Mouse (Mus musculus) heart, embryonic 13.5 days (tissue): ENCODE measurements around the gene Tspyl3. TPM values are rescaled to one million over a fixed set of nuclear protein-coding genes. Genes with fewer than 3 reads are reported as not detected.
A peak's percentile ranks its signal among the peaks of the same experiment; 100 is the strongest.

Experiments used
- ATAC-seq: fragments of 200-750 bp; cut with Nextera tagmentation; 2 replicates; pipeline ENCODE4 v1.8.0; 2017; ENCODE audit warnings: moderate TSS enrichment; ENCODE audit not compliant: insufficient number of reproducible peaks, low FRiP score, low TSS enrichment; ENCODE audit errors: extremely low read depth
- H3K27ac ChIP-seq: fragments of 300-500 bp; sonication (generic); replicated peaks from 2 replicates; pipeline ENCODE4 v1.5.1; 2015; ENCODE audit warnings: moderate library complexity, mild to moderate bottlenecking, inconsistent platforms
- H3K27me3 ChIP-seq: fragments of 300-500 bp; sonication (generic); replicated peaks from 2 replicates; pipeline ENCODE4 v1.6.1; 2015; ENCODE audit warnings: mild to moderate bottlenecking, inconsistent platforms
- H3K36me3 ChIP-seq: fragments of 300-500 bp; sonication (generic); 2 replicates; pipeline ENCODE4 v1.6.1; 2015; ENCODE audit warnings: mild to moderate bottlenecking, inconsistent platforms
- H3K4me1 ChIP-seq: fragments of 300-500 bp; sonication (generic); 2 replicates; pipeline ENCODE4 v1.6.1; 2015; ENCODE audit warnings: inconsistent platforms
- H3K4me2 ChIP-seq: fragments of 300-500 bp; sonication (generic); 2 replicates; pipeline ENCODE4 v1.6.1; 2015; ENCODE audit warnings: inconsistent platforms, mild to moderate bottlenecking, moderate library complexity
- H3K4me3 ChIP-seq: fragments of 300-500 bp; sonication (generic); 2 replicates; pipeline ENCODE4 v1.5.1; 2015; ENCODE audit warnings: moderate library complexity, mild to moderate bottlenecking, inconsistent platforms
- H3K9ac ChIP-seq: fragments of 300-500 bp; sonication (generic); 2 replicates; pipeline ENCODE4 v1.6.1; 2015; ENCODE audit warnings: inconsistent platforms, mild to moderate bottlenecking, moderate library complexity
- H3K9me3 ChIP-seq: fragments of 300-500 bp; sonication (generic); 2 replicates; pipeline ENCODE4 v1.6.1; 2016; ENCODE audit warnings: inconsistent platforms
- WGBS: fragments of 180-500 bp; shearing (Covaris S2); methylation state at CpG from one replicate; pipeline ENCODE4 v1.1.7; 2015; ENCODE audit warnings: mixed read lengths; 5-methylcytosine and 5-hydroxymethylcytosine counted together
- polyA plus RNA-seq: library from polyadenylated mRNA; unstranded; fragments of >200 nt; fragmentation: Nextera tagmentation; extraction: Ambion mirVana; gene quantifications from 2 replicates; pipeline ENCODE4 v1.2.1, GENCODE M21; 2015

Tspyl3 gene
- polyA plus RNA-seq, 1 experiment from 2014 or later: 7.3 TPM

DNA sequence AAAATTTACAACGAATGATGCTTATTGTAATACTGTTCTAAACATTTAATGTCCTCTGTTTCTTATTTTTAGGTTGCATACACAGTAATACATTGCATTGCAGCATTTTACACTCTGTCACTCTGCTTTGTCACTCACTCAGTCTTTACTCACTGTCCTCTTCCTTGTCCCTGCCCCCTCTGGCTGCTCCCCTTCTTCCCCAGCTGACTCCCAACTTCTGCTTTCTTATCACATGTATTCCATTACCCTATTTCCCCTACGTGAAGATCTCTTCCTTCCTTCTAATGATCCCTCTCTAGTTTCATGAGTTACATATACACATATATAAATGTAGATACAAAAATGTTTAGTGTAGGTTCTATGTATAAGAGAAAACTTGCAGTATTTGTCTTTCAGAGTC is 26.1 kb downstream of the Tspyl3 start:
- Histone ChIP-seq H3K36me3 (peaks cover 92% of the 10 kb centered on the region), H3K4me3 (no peak overlapping the region), H3K4me2 (no peak overlapping the region), H3K4me1 (peaks cover 17% of the 10 kb centered on the region), H3K27me3 (no peaks in the 10 kb centered on the region), H3K9ac (no peak overlapping the region), H3K27ac (no peak overlapping the region), H3K9me3 (no peaks in the 10 kb centered on the region)
- WGBS: 68% methylated on average over 2 of the region's 2 CpGs
- no peak for ATAC-seq

DNA sequence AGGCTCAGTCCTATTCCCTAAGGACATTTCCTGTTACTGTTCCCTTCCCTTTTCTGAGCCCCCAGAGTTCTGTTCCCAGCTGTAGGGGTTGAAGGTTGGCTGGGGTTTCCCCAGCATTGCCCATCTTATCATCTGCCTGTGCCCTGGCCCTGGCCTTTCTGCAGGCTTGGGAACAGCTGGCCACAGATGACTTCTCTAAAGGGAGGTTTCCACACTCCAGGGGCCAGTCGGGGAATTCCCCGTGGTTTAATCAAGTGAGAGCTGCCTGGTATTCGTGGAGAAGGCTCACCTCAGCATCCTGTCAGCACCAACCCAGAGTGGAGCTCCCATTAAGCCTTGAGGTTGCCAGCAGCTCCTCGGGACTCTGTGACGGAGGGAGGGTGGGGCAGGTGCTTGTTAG is 26.8 kb downstream of the Tspyl3 start:
- Histone ChIP-seq H3K4me3 (no peak overlapping the region), H3K27ac (peak overlapping the region; percentile 56), H3K4me2 (no peak overlapping the region), H3K36me3 (peaks cover 92% of the 10 kb centered on the region), H3K9me3 (no peaks in the 10 kb centered on the region), H3K9ac (peak overlapping the region; percentile 50), H3K27me3 (no peaks in the 10 kb centered on the region), H3K4me1 (peaks cover 17% of the 10 kb centered on the region)
- ATAC-seq: no peak
- WGBS: 25% methylated on average over 5 of the region's 5 CpGs

DNA sequence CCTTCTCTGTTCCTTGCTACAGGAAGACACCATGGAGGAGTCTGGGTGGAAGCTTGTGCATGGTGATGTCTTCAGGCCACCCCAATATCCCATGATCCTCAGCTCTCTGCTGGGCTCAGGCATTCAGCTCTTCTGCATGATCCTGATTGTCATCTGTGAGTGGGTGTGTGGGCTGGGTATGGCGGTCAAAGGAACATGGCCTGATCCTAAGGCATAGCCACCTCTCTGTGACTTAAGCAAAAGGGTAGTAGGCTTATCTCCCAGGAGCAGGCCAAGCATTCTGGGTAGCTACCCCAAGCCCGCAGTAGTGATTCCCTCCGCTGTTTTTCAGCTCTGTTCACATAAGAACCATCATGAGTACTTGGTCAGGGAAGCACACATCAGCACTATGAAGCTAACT is 31.0 kb downstream of the Tspyl3 start:
- H3K4me1 ChIP-seq: peaks cover 17% of the 10 kb centered on the region
- no peaks in the 10 kb centered on the region for H3K27me3 ChIP-seq
- H3K36me3 ChIP-seq: peaks cover 97% of the 10 kb centered on the region
- H3K9ac ChIP-seq: no peak overlapping the region
- no peak for ATAC-seq
- no peak overlapping the region for H3K4me2 ChIP-seq
- H3K9me3 ChIP-seq: no peaks in the 10 kb centered on the region
- WGBS: 84% methylated on average over 3 of the region's 3 CpGs
- H3K4me3 ChIP-seq: no peak overlapping the region
- no peak overlapping the region for H3K27ac ChIP-seq

DNA sequence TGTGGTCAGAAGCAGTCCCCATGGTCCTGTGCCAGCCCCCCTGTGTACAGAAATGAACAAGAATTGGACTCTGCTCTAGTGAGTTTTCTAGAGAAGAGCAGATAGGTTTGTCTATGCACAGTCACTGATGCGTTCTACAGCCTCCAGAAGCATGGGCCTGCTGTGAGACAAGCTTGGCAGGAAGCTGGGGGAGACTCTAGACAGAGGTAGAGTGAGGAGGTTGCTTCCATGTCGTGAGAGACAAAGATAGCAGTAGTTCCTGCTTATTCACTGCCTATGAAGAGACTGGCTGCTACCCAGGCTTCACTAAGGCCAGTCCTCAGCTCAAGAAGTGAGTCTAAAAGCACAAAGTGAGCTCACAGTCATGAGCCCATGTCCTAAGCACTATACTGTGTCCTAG is 34.0 kb downstream of the Tspyl3 start:
- 72% methylated on average over 2 of the region's 2 CpGs for WGBS
- no peak for ATAC-seq
- no peak overlapping the region for H3K27ac ChIP-seq

DNA sequence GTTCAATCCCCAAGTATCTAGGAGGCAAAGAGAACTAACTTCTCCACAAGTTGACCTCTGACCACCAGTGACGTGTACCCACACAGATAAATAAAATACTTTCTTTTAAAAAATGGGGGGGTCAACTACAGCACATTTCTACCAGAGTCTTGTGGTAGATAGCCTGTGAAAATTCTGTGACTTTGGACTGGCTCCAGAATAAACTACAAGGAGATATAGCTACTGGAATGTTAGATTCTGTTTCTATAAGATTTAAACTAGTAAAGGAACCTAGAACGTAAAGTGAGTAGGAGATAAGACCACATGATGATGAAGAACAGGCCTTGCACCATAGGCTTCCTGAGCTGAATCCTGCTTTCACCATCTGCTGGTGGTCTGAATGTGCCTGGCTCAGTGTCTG is 37.4 kb downstream of the Tspyl3 start:
- Histone ChIP-seq H3K4me1 (peaks cover 34% of the 10 kb centered on the region), H3K4me3 (no peak overlapping the region), H3K9me3 (no peaks in the 10 kb centered on the region), H3K4me2 (no peak overlapping the region), H3K36me3 (peaks cover 99% of the 10 kb centered on the region), H3K9ac (no peak overlapping the region), H3K27me3 (no peaks in the 10 kb centered on the region), H3K27ac (no peak overlapping the region)
- no peak for ATAC-seq
- WGBS: 55% methylated on average over 2 of the region's 2 CpGs

More for the DNA sequence above, 34.0 kb downstream of the Tspyl3 start:
- no peak overlapping the region for H3K4me2 ChIP-seq
- no peak overlapping the region for H3K9ac ChIP-seq
- peaks cover 100% of the 10 kb centered on the region for H3K36me3 ChIP-seq
- H3K4me3 ChIP-seq: no peak overlapping the region
- no peaks in the 10 kb centered on the region for H3K9me3 ChIP-seq
- no peaks in the 10 kb centered on the region for H3K27me3 ChIP-seq
- H3K4me1 ChIP-seq: peaks cover 20% of the 10 kb centered on the region

DNA sequence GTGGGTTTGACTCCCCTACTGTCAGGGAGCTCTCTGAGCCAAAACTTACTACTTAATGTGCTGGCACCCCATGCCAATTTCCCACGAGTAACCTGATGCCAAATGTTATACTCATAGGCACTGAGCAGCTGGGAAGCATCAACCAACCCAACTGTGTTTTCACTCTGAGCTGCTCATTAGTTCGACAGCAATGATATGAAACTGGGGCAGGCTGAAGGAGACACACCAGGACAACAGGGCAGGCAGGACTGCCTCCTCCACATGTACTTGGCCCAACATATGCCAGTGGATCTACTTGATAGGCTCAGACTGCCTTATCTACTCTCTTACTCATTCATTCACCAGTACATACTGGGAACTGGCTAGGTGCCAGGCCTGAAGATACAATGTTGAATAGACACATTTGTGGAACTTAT is 39.1 kb downstream of the Tspyl3 start:
- Histone ChIP-seq H3K27ac (peak overlapping the region; percentile 48), H3K27me3 (no peaks in the 10 kb centered on the region), H3K9me3 (no peaks in the 10 kb centered on the region), H3K36me3 (peaks cover 99% of the 10 kb centered on the region), H3K4me2 (no peak overlapping the region), H3K4me3 (no peak overlapping the region), H3K4me1 (peaks cover 34% of the 10 kb centered on the region), H3K9ac (no peak overlapping the region)
- 39% methylated on average over 2 of the region's 2 CpGs for WGBS
- 0 out of 2 replicates have a peak, but pooled peaks have one; percentile 44 for ATAC-seq

DNA sequence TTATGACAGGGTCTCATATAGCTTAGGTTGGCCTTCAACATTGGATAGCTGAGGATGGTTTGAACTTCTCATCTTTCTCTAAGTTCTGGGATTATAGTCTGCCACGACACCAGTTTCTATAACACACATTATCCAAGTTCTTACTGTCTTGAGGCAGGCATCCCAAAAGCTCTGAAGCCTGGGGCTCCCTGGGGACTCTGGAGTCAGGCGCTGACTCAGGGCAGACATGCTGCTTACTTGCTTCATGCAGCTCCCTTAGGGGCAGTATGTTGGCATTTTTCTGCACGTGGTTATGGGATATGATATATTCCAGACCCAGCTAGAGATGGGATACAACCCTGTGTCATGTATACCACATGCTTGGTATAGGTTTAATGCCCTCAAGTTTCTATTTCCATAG is 45.3 kb downstream of the Tspyl3 start:
- no peak overlapping the region for H3K4me3 ChIP-seq
- H3K27me3 ChIP-seq: no peaks in the 10 kb centered on the region
- peaks cover 17% of the 10 kb centered on the region for H3K4me1 ChIP-seq
- H3K36me3 ChIP-seq: peaks cover 60% of the 10 kb centered on the region
- no peak overlapping the region for H3K9ac ChIP-seq
- WGBS: 82% methylated on average over 3 of the region's 3 CpGs
- no peak for ATAC-seq
- H3K4me2 ChIP-seq: no peak overlapping the region
- H3K27ac ChIP-seq: no peak overlapping the region
- H3K9me3 ChIP-seq: no peaks in the 10 kb centered on the region

DNA sequence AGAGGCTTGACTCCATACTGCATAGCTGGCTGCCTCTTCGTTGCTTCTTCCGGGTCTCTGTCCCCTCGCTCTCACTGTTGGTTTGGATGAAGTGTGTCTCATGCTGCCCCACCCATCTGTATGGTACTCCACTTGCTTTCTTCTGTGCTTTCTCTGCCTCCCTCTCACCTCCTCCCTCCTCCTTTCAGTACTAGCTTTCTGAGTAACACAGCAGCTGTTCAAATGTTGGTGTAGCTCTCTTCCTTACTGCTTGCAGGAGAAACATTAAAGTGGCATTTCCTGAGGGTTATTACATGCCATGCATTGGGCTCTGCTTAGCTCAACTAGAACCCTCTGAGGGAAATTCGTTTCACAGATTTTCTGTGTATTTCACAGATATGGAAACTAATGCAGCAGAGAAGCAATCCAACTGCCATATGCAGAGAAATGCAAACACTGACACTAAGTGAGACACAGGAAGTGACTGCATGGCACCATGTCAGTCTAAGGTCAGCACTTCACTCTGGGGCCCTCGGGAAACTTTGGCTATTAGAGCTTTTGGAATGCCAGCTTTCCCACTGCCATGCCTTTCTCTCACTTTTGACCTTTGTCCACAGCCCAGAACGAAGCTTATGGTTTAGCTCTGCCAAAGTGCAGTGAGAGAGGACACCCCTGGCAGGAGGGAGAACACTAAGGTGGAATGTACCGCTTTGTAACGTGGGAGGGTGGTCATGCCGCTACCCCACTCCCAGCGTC is 45.9 kb downstream of the Tspyl3 start:
- Histone ChIP-seq H3K27ac (no peak overlapping the region), H3K4me2 (no peak overlapping the region), H3K4me3 (no peak overlapping the region), H3K9ac (no peak overlapping the region), H3K27me3 (no peaks in the 10 kb centered on the region), H3K36me3 (peaks cover 60% of the 10 kb centered on the region), H3K4me1 (peaks cover 15% of the 10 kb centered on the region), H3K9me3 (no peaks in the 10 kb centered on the region)
- 76% methylated on average over 10 of the region's 10 CpGs for WGBS
- ATAC-seq: no peak

DNA sequence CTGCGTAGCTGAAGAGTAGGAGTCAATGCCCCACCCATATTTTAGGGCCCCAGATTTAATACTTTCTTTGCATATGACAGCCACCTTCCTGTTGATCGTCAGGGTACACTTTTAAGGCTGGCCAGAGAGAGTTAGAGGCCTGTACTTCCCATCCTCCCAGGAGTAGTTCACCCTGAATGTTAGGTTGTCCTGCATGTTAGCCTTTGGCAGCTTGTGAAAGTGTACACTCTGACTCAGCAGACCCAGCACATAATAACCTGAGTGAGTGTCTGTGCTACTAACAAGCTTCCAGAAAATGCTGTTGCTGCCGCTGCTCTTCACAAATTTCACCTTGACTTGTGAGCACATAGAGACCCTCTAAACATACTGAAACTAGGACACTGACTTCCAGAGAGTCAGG is 48.1 kb downstream of the Tspyl3 start:
- H3K4me2 ChIP-seq: no peak overlapping the region
- no peak for ATAC-seq
- H3K9ac ChIP-seq: no peak overlapping the region
- H3K27ac ChIP-seq: no peak overlapping the region
- H3K27me3 ChIP-seq: no peaks in the 10 kb centered on the region
- H3K9me3 ChIP-seq: no peaks in the 10 kb centered on the region
- WGBS: 93% methylated on average over 3 of the region's 3 CpGs
- no peak overlapping the region for H3K4me3 ChIP-seq
- peaks cover 17% of the 10 kb centered on the region for H3K4me1 ChIP-seq
- peaks cover 38% of the 10 kb centered on the region for H3K36me3 ChIP-seq

DNA sequence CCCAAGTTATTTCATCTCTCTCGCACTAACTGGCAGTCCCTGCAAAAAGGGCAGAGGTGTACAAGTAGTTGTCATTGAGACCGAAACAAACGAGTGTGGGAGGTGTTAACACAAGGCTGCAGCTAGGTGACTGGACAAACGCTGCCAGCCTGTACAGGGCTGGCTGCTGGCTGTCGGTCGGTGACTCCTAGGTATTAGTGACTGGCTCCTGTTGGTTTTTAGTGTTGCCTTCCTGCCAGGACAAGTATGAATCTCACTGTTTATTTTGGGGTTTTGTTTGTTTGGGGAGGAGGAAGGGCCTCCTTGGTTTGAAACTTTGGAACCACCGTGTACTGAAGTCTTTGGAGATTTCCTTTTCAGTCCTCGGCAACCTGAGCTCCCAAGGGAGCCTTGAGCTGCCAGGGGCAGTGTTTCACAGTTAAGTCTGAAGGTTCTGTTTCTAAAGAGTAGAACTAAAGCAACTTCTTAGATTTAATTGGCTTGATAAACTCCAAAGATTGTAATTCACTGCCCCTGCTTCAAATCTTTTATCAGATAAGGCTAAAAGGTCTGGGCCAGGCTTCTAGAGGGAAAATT is 49.2 kb downstream of the Tspyl3 start:
- no peaks in the 10 kb centered on the region for H3K27me3 ChIP-seq
- no peak for ATAC-seq
- peaks cover 17% of the 10 kb centered on the region for H3K4me1 ChIP-seq
- H3K4me2 ChIP-seq: no peak overlapping the region
- WGBS: 52% methylated on average over 8 of the region's 8 CpGs
- H3K36me3 ChIP-seq: peaks cover 30% of the 10 kb centered on the region
- H3K4me3 ChIP-seq: no peak overlapping the region
- H3K9me3 ChIP-seq: no peaks in the 10 kb centered on the region
- no peak overlapping the region for H3K9ac ChIP-seq
- H3K27ac ChIP-seq: no peak overlapping the region
